Comparison of ENCODE assay signal across 13 mouse cellular contexts in the genomic region with DNA sequence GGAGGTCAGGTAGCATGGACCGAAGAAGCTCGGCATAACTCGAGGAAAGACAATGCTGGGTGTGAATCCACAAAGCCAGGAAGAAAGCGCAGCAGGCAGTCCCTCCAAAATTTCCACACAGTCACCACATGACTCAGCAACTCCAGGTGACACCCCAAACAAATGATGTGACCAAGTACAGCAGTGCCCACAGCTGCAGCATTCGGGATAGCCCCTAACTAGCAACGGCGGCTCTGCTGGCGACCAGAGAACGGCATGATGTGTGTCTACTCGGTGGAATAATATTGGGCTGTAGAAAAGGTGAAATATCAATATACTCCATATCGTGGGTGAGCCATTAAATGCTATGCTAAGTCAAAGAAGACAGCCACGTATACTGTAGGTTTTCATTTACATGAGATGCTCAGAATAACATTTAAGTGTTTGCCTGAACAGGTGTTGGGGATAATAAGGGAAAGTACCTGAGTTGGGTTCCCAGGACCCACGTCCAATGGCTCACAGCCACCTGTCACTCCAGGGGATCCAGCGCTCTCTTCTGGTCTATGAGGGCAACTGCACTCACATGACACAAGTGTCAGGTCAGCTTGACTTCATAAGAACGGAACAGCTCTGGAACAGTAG. TPM values are rescaled to one million over a fixed set of nuclear protein-coding genes. Genes with fewer than 3 reads are reported as not detected.
DNase-seq lines count a peak whose midpoint lies in the region; ATAC-seq and TF ChIP-seq lines count a peak whose summit lies in the region.
"Had no signal": no experiment of that assay in that cellular context is flagged by ENCODE, and none has a peak within 500 bp of the region (broad histone marks: within the 10 kb centered on the region; RNA-seq: fewer than 3 reads in every experiment).

No protein-coding gene starts in this region.

- H3K36me3 ChIP-seq in kidney, adult 2 months (ENCODE audit: control insufficient read depth, insufficient read depth, low read length): no peaks in the 10 kb centered on the region
- peaks cover 12% of the 10 kb centered on the region for H3K36me3 ChIP-seq in lung, embryonic 14.5 days (ENCODE audit: insufficient read depth)
- H3K36me3 ChIP-seq in splenic B cell, adult 2 months (ENCODE audit: control insufficient read depth, insufficient read depth, low read length, poor library complexity, severe bottlenecking): peaks cover 4% of the 10 kb centered on the region

- no peaks in the 10 kb centered on the region for H3K27me3 ChIP-seq in kidney, adult 2 months (replicated peaks; ENCODE audit: control insufficient read depth, insufficient read depth, low read length)
- H3K27me3 ChIP-seq in lung, embryonic 14.5 days (ENCODE audit: insufficient read depth, low read length): no peaks in the 10 kb centered on the region
- H3K27me3 ChIP-seq in splenic B cell, adult 2 months (ENCODE audit: control insufficient read depth, insufficient read depth, low read length, poor library complexity, severe bottlenecking): no peaks in the 10 kb centered on the region
- H3K27me3 ChIP-seq: limb, embryonic 13.5 days had no signal

- no peak for TF ChIP-seq POLR2A in kidney, adult 2 months (IDR thresholded peaks at IDR 0.05; ENCODE audit: low read depth, low read length)

- peaks cover 19% of the 10 kb centered on the region for H3K4me1 ChIP-seq in kidney, adult 2 months (ENCODE audit: control insufficient read depth, insufficient read depth, low read length)
- H3K4me1 ChIP-seq in lung, embryonic 14.5 days (ENCODE audit: insufficient read depth): no peaks in the 10 kb centered on the region

- no peak for ATAC-seq in lung, embryonic 14.5 days (ENCODE audit: insufficient read depth)

- H3K9ac ChIP-seq in lung, embryonic 14.5 days: no peak overlapping the region
- H3K9ac ChIP-seq: limb, embryonic 13.5 days had no signal

- H3K27ac ChIP-seq in kidney, adult 2 months (ENCODE audit: insufficient read depth, low read depth, low read length): peak overlapping the region; percentile 43
- H3K27ac ChIP-seq in lung, embryonic 14.5 days (ENCODE audit: low read depth): no peak overlapping the region
- H3K27ac ChIP-seq: embryonic facial prominence, embryonic 10.5 days; limb, embryonic 13.5 days had no signal

- peak; percentile 30 for TF ChIP-seq CTCF in kidney, adult 2 months (conservative IDR thresholded peaks at IDR 0.05; ENCODE audit: insufficient read depth, insufficient read length, low read depth, low read length)
- TF ChIP-seq CTCF in lung, embryonic 14.5 days (IDR thresholded peaks at IDR 0.05; ENCODE audit: low read depth): peak; percentile 25; the same call in 1 of the 2 replicates

- H3K9me3 ChIP-seq in lung, embryonic 14.5 days (ENCODE audit: low read depth, low read length): no peaks in the 10 kb centered on the region
- H3K9me3 ChIP-seq: embryonic facial prominence, embryonic 10.5 days; G1E; limb, embryonic 13.5 days had no signal

- no peak for DNase-seq in kidney, adult 2 months
- no peak for DNase-seq in kidney, adult 8-10 months
- DNase-seq in lung, embryonic 14.5 days: no peak
- no peak for DNase-seq in lung, postnatal 25 days (ENCODE audit: low spot score)
- peak; percentile 60 for DNase-seq in ES-CJ7 (ENCODE audit: low read depth, low spot score)
- DNase-seq in splenic B cell, adult 2 months (ENCODE audit: low read depth, low spot score): peak; percentile 29
- DNase-seq in cerebellum, adult 8-10 months: no peak
- DNase-seq: layer of hippocampus, postnatal 36 days; thymus, adult 18-20 months had no signal

- WGBS in kidney, adult 2 months: 73% methylated on average over 15 of the region's 15 CpGs
- WGBS in lung, embryonic 14.5 days: 71% methylated on average over 15 of the region's 15 CpGs

- no peak overlapping the region for H3K4me2 ChIP-seq in lung, embryonic 14.5 days
- H3K4me2 ChIP-seq: limb, embryonic 13.5 days had no signal

- H3K4me3 ChIP-seq in kidney, adult 2 months (ENCODE audit: insufficient read depth, low read depth, low read length): no peak overlapping the region
- no peak overlapping the region for H3K4me3 ChIP-seq in lung, embryonic 14.5 days (ENCODE audit: low read depth, low read length)
- H3K4me3 ChIP-seq: embryonic facial prominence, embryonic 10.5 days; limb, embryonic 13.5 days had no signal

RNA-seq across cellular contexts. Expression of a gene that starts 34.0 kb away (rescaled TPM):
- 10.9 and 12.0 TPM in 2 replicates for polyA plus RNA-seq in kidney, adult 2 months (2012; rRNA removed)
- 25.6 and 26.5 TPM in 2 replicates for polyA plus RNA-seq in lung, embryonic 14.5 days (2014; fragmentation: Nextera tagmentation; extraction: Ambion mirVana)

RNA-seq across cellular contexts. Expression of a gene that starts 40.8 kb away (rescaled TPM):
- polyA plus RNA-seq in kidney, adult 2 months (2012; rRNA removed): 0.77 and 1.9 TPM in 2 replicates
- 0.99 and 1.2 TPM in 2 replicates for polyA plus RNA-seq in lung, embryonic 14.5 days (2014; fragmentation: Nextera tagmentation; extraction: Ambion mirVana)
- polyA plus RNA-seq: embryonic facial prominence, embryonic 10.5 days; G1E; limb, embryonic 13.5 days; neural tube, embryonic 14.5 days had no signal

Comparison
In these comparisons a context has a peak if more than half of its experiments do, and no peak if none do; other contexts are left out.
1. DNase-seq: peak in ES-CJ7 (single experiment) and splenic B cell, adult 2 months (single experiment); none in kidney, adult 2 months (single experiment), kidney, adult 8-10 months (0 of 2), lung, embryonic 14.5 days (single experiment), lung, postnatal 25 days (single experiment) and cerebellum, adult 8-10 months (single experiment).